Mouse (Mus musculus): ENCODE measurements around the gene Tpp2. TPM values are rescaled to one million over a fixed set of nuclear protein-coding genes. Genes with fewer than 3 reads are reported as not detected.
"Not testable (repeated sequence)": the region's sequence is repeated elsewhere in the genome, so short reads cannot be mapped to it uniquely, and the experiment has no call there.

Gene Tpp2
- polyA plus RNA-seq (2012; rRNA removed): 25.7 and 27.9 TPM in 2 replicates

- peak; percentile 99 for DNase-seq (ENCODE audit: extremely low spot score in 1 of 2, low spot score in 1 of 2)
These were observed at the start of gene Tpp2 for GRCm38 (mm10) chr1:43933488-43934415. Gene Tpp2 (plus strand): TSS chr1:43933647.

- DNase-seq (ENCODE audit: extremely low spot score in 1 of 2, low spot score in 1 of 2): not testable (repeated sequence)
These were observed 45.1 kb upstream of the Tpp2 start for GRCm38 (mm10) chr1:43888358-43888757.

- no peak for DNase-seq (ENCODE audit: extremely low spot score in 1 of 2, low spot score in 1 of 2)
These were observed 37.7 kb upstream of the Tpp2 start for GRCm38 (mm10) chr1:43895742-43896141.

GRCm38 (mm10) chr1:43897131-43897530, 36.3 kb upstream of the Tpp2 start:
- DNase-seq (ENCODE audit: extremely low spot score in 1 of 2, low spot score in 1 of 2): no peak

GRCm38 (mm10) chr1:43897987-43898386, 35.5 kb upstream of the Tpp2 start:
- no peak for DNase-seq (ENCODE audit: extremely low spot score in 1 of 2, low spot score in 1 of 2)

- DNase-seq (ENCODE audit: extremely low spot score in 1 of 2, low spot score in 1 of 2): peak; percentile 41 to 87
These were observed 34.3 kb upstream of the Tpp2 start for GRCm38 (mm10) chr1:43898991-43899714.

- no peak for DNase-seq (ENCODE audit: extremely low spot score in 1 of 2, low spot score in 1 of 2)
These were observed 31.0 kb upstream of the Tpp2 start for GRCm38 (mm10) chr1:43902417-43902816.

GRCm38 (mm10) chr1:43902855-43903254, 30.6 kb upstream of the Tpp2 start:
- DNase-seq (ENCODE audit: extremely low spot score in 1 of 2, low spot score in 1 of 2): peak in 1 of 2 experiments; percentile 22

GRCm38 (mm10) chr1:43915428-43915827, 18.0 kb upstream of the Tpp2 start:
- no peak for DNase-seq (ENCODE audit: extremely low spot score in 1 of 2, low spot score in 1 of 2)

GRCm38 (mm10) chr1:43916854-43917253, 16.6 kb upstream of the Tpp2 start:
- no peak for DNase-seq (ENCODE audit: extremely low spot score in 1 of 2, low spot score in 1 of 2)

- peak in 1 of 2 experiments; percentile 16 for DNase-seq (ENCODE audit: extremely low spot score in 1 of 2, low spot score in 1 of 2)
These were observed 966 bp downstream of the Tpp2 start for GRCm38 (mm10) chr1:43934416-43934810.

GRCm38 (mm10) chr1:43939310-43939709, 5.9 kb downstream of the Tpp2 start:
- no peak for DNase-seq (ENCODE audit: extremely low spot score in 1 of 2, low spot score in 1 of 2)

- no peak for DNase-seq (ENCODE audit: extremely low spot score in 1 of 2, low spot score in 1 of 2)
These were observed 8.2 kb downstream of the Tpp2 start for GRCm38 (mm10) chr1:43941476-43942217.

- DNase-seq (ENCODE audit: extremely low spot score in 1 of 2, low spot score in 1 of 2): no peak
These were observed 9.4 kb downstream of the Tpp2 start for GRCm38 (mm10) chr1:43942814-43943213.

- peak in 1 of 2 experiments; percentile 11 for DNase-seq (ENCODE audit: extremely low spot score in 1 of 2, low spot score in 1 of 2)
These were observed 20.2 kb downstream of the Tpp2 start for GRCm38 (mm10) chr1:43953679-43954078.

- DNase-seq (ENCODE audit: extremely low spot score in 1 of 2, low spot score in 1 of 2): no peak
These were observed 30.9 kb downstream of the Tpp2 start for GRCm38 (mm10) chr1:43964381-43964780.

- no peak for DNase-seq (ENCODE audit: extremely low spot score in 1 of 2, low spot score in 1 of 2)
These were observed 33.3 kb downstream of the Tpp2 start for GRCm38 (mm10) chr1:43966756-43967155.

- DNase-seq (ENCODE audit: extremely low spot score in 1 of 2, low spot score in 1 of 2): no peak
These were observed 35.9 kb downstream of the Tpp2 start for GRCm38 (mm10) chr1:43969361-43969760.

- DNase-seq (ENCODE audit: extremely low spot score in 1 of 2, low spot score in 1 of 2): no peak
These were observed 37.6 kb downstream of the Tpp2 start for GRCm38 (mm10) chr1:43971089-43971488.

- no peak for DNase-seq (ENCODE audit: extremely low spot score in 1 of 2, low spot score in 1 of 2)
These were observed 63.6 kb downstream of the Tpp2 start for GRCm38 (mm10) chr1:43996914-43997589.
